Mouse (Mus musculus) R1 (cell line): Measurements from ENCODE around the gene Cts7.

Experiments used
- DNase-seq: peaks from one replicate; pipeline ENCODE4 v3.0.0-alpha.2; 2018; ENCODE audit warnings: low read depth, low spot score

Cts7 gene

DNA sequence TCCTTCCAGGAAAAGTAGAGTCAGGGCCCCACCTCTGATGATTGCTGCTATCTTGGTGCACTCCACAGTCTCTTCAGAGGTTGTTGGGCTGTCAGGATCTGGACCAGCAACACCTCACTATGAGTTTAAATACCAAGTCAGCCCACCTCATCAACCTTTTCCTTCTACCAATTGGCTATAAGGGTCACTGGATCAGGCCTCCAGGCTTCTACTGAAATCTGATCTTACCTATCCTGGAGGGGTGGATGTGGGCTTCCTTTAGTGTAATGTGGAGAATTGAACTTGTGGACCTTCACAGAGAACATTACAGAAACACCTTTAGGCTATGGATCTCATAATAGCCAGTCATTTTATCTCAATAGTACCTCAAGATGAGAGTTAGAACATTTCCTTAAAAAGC, at the start of gene Cts7:
TSS of gene Cts7 (minus strand) at position 101 of the 400 bp plus-strand sequence.
- DNase-seq = no peak
